Mouse (Mus musculus) lung, embryonic 15.5 days (tissue): ENCODE measurements around the gene St3gal5. TPM values are rescaled to one million over a fixed set of nuclear protein-coding genes. Genes with fewer than 3 reads are reported as not detected.
"Not testable (repeated sequence)": the region's sequence is repeated elsewhere in the genome, so short reads cannot be mapped to it uniquely, and the experiment has no call there.

Experiments used
- ATAC-seq: fragments of 200-750 bp; cut with Nextera tagmentation; 2 replicates; pipeline ENCODE4 v1.8.0; 2017; ENCODE audit warnings: moderate number of reproducible peaks, borderline replicate concordance; ENCODE audit not compliant: low FRiP score, low TSS enrichment; ENCODE audit errors: extremely low read depth
- H3K27ac ChIP-seq: fragments of 300-500 bp; sonication (generic); 2 replicates; pipeline ENCODE4 v1.5.1; 2015; ENCODE audit warnings: moderate library complexity, mild to moderate bottlenecking, inconsistent platforms
- H3K27me3 ChIP-seq: fragments of 300-500 bp; sonication (generic); 2 replicates; pipeline ENCODE4 v1.6.1; 2015; ENCODE audit warnings: inconsistent platforms
- H3K36me3 ChIP-seq: fragments of 300-500 bp; sonication (generic); 2 replicates; pipeline ENCODE4 v1.6.1; 2015; ENCODE audit warnings: inconsistent platforms
- H3K4me1 ChIP-seq: fragments of 300-500 bp; sonication (generic); 2 replicates; pipeline ENCODE4 v1.6.1; 2015; ENCODE audit warnings: inconsistent platforms
- H3K4me2 ChIP-seq: fragments of 300-500 bp; sonication (generic); 2 replicates; pipeline ENCODE4 v1.6.1; 2015; ENCODE audit warnings: inconsistent platforms, mild to moderate bottlenecking, moderate library complexity
- H3K4me3 ChIP-seq: fragments of 300-500 bp; sonication (generic); 2 replicates; pipeline ENCODE4 v1.5.1; 2015; ENCODE audit warnings: mild to moderate bottlenecking, inconsistent platforms
- H3K9ac ChIP-seq: fragments of 300-500 bp; sonication (generic); 2 replicates; pipeline ENCODE4 v1.6.1; 2015; ENCODE audit warnings: inconsistent platforms
- H3K9me3 ChIP-seq: fragments of 300-500 bp; sonication (generic); 2 replicates; pipeline ENCODE4 v1.6.1; 2016; ENCODE audit warnings: inconsistent platforms
- WGBS: fragments of 180-500 bp; shearing (Covaris S2); methylation state at CpG from one replicate; pipeline ENCODE4 v1.1.7; 2015; 5-methylcytosine and 5-hydroxymethylcytosine counted together
- polyA plus RNA-seq: library from polyadenylated mRNA; unstranded; fragments of >200 nt; fragmentation: Nextera tagmentation; extraction: Ambion mirVana; gene quantifications from 2 replicates; pipeline ENCODE4 v1.2.1, GENCODE M21; 2015

The St3gal5 gene
- polyA plus RNA-seq, 1 experiment from 2014 or later: 40.5 TPM

DNA sequence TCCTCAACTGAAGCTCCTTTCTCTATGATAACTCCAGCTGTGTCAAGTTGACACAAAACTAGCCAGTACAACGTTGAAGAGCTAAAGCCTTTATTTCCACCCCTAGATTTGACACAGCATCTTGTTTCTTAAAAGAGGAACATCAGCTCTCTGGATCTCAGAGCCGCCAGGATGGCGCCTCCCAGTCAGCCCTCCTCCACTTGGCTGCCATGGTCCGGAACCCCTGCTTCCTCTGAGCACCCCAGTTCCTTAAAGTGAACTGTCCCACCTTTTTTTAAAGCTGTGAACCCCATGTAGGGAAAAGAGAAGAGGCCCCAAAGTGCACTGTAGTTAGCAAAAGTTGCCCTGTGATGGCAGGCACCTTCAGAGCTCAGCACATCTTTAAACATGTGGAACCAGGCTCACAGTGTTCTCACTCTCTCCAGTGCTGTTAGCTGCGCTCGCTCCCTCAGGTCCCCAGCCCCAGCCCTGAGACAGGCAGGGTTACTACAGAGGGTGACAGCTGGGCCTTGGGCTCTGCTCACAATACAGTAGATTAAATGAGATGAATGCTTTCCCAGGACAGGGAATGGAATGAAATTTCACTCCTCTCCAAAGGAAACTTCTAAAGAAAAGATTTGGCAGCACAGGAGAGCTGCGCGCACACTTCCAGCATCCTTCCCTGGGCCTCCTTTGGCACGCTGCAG lies 42.3 kb downstream of the St3gal5 start:
- Histone ChIP-seq H3K4me1 (no peaks in the 10 kb centered on the region), H3K36me3 (peaks cover 15% of the 10 kb centered on the region; the same call in 1 of the 2 replicates)

DNA sequence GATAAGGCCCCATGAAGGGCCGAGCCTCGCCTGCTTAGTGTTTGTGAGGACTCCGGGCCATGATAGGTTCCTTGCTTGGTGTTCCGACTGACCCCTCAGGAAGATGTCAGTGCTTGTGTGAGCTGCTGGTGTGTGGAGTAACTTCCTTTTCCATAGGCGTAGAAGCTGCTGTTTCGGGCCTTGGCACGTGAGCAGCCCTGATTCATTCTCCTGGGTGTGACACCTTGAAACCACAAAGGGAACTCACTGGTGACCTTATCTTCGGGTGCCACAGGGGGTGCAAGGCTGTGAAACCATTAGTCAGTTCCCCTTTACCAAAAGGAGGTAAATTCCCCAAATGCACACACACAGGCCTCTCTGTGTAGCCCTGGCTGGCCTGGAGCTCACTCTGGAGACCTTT lies 43.0 kb downstream of the St3gal5 start:
- Histone ChIP-seq H3K9me3 (no peaks in the 10 kb centered on the region), H3K9ac (no peak overlapping the region), H3K27ac (no peak overlapping the region), H3K4me1 (no peaks in the 10 kb centered on the region), H3K4me3 (no peak overlapping the region), H3K4me2 (no peak overlapping the region), H3K36me3 (peaks cover 15% of the 10 kb centered on the region; the same call in 1 of the 2 replicates), H3K27me3 (no peaks in the 10 kb centered on the region)
- 0 out of 2 replicates have a peak, but pooled peaks have one; percentile 27 for ATAC-seq
- WGBS: 73% methylated on average over 8 of the region's 8 CpGs

More for the DNA sequence above, 42.3 kb downstream of the St3gal5 start:
- Histone ChIP-seq H3K9ac (no peak overlapping the region), H3K27ac (no peak overlapping the region), H3K27me3 (no peaks in the 10 kb centered on the region), H3K9me3 (no peaks in the 10 kb centered on the region), H3K4me3 (no peak overlapping the region), H3K4me2 (no peak overlapping the region)
- WGBS: 83% methylated on average over 9 of the region's 9 CpGs
- no peak for ATAC-seq

DNA sequence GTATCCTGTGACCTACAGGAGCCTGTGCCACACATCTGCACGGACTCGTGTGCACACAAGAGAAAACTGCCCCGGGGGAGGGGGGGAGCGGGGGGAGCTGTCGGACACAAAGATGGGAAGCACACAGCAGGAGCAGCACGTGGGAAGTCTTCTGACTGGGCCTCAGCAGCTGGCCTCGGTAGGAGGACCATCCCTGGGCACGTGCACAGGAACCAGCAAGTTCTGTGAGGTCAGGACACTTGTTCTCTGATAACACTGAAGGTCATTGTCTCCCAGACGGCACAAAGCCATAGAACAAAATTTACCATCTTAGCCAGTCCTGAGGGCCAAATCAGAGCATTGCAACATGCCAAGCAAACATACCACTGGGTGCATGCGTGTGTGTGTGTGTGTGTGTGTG lies 43.8 kb downstream of the St3gal5 start:
- Histone ChIP-seq H3K4me3 (no peak overlapping the region), H3K9ac (no peak overlapping the region), H3K27me3 (no peaks in the 10 kb centered on the region), H3K9me3 (no peaks in the 10 kb centered on the region), H3K27ac (no peak overlapping the region), H3K36me3 (peaks cover 15% of the 10 kb centered on the region; the same call in 1 of the 2 replicates), H3K4me1 (no peaks in the 10 kb centered on the region), H3K4me2 (no peak overlapping the region)
- no peak for ATAC-seq
- 58% methylated on average over 10 of the region's 10 CpGs for WGBS

DNA sequence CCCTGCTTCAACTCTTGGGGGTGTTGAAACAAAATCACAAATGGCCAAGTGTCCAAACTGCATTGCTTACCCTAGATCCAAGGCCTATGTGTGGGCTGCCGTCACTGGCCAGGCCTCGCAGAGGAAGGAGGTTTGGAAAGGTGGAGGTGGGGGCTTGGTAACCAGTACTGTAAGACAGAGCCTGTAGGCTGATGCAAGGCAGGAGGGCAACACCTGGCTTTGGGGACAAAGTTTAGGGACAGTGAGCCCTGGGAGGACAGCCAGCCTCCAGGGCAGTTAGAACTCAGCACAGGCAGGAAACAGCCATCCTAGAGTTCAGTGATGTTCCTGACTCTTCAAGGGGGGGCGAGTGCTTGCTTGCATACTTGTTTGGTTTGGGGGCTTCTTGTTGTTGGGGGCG lies 45.2 kb downstream of the St3gal5 start:
- ATAC-seq: no peak
- H3K27ac ChIP-seq: no peak overlapping the region
- no peak overlapping the region for H3K4me2 ChIP-seq
- no peaks in the 10 kb centered on the region for H3K9me3 ChIP-seq
- H3K4me3 ChIP-seq: no peak overlapping the region
- H3K4me1 ChIP-seq: no peaks in the 10 kb centered on the region
- peaks cover 19% of the 10 kb centered on the region; the same call in 1 of the 2 replicates for H3K36me3 ChIP-seq
- no peak overlapping the region for H3K9ac ChIP-seq
- no peaks in the 10 kb centered on the region for H3K27me3 ChIP-seq
- WGBS: 94% methylated on average over 4 of the region's 4 CpGs

DNA sequence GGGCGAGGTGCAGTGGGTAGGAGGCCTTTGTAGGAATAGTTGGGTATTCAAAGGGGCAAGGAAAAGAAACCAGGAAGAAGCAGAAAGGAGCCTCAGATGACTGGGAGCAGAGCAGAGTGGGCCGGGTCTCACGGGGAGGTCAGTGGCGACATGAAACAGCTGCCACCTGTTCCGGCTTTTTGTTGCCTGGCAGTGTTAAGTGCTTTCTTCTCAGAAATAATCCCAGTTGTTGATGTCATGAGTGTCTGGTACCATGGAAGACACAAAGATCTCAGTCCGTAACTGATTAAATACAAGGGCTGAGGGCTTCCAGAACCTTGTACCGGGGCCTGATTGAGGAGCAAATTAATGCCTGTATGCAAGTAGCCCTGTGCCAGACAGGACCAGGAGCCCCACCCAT lies 47.0 kb downstream of the St3gal5 start:
- ATAC-seq: no peak
- no peak overlapping the region for H3K4me2 ChIP-seq
- H3K4me1 ChIP-seq: no peaks in the 10 kb centered on the region
- H3K9me3 ChIP-seq: no peaks in the 10 kb centered on the region
- 60% methylated on average over 7 of the region's 7 CpGs for WGBS
- H3K9ac ChIP-seq: no peak overlapping the region
- H3K27ac ChIP-seq: no peak overlapping the region
- H3K27me3 ChIP-seq: no peaks in the 10 kb centered on the region
- no peak overlapping the region for H3K4me3 ChIP-seq
- H3K36me3 ChIP-seq: peaks cover 31% of the 10 kb centered on the region

DNA sequence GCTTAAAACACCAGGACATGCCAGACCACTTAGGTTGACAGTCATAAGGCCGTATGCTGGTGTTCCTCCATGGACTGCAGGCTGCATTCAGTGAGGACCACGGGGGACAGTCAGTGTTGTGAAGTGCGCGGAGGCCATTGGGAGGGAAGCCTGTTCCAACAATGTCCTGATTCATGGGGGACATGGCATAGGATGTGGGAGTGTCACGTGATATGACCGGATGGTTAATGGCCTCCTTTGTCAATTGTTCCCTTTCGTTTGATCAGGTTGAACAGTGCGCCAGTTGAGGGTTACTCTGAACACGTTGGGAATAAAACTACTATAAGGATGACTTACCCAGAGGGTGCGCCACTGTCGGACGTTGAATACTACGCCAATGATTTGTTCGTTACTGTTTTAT lies 49.4 kb downstream of the St3gal5 start:
- Histone ChIP-seq H3K36me3 (peaks cover 46% of the 10 kb centered on the region), H3K4me1 (no peaks in the 10 kb centered on the region), H3K4me2 (no peak overlapping the region), H3K27me3 (no peaks in the 10 kb centered on the region), H3K27ac (no peak overlapping the region), H3K9ac (no peak overlapping the region), H3K9me3 (0 out of 2 replicates have a peak, but pooled peaks cover 5% of the 10 kb centered on the region), H3K4me3 (no peak overlapping the region)
- 78% methylated on average over 14 of the region's 14 CpGs for WGBS
- ATAC-seq: no peak

DNA sequence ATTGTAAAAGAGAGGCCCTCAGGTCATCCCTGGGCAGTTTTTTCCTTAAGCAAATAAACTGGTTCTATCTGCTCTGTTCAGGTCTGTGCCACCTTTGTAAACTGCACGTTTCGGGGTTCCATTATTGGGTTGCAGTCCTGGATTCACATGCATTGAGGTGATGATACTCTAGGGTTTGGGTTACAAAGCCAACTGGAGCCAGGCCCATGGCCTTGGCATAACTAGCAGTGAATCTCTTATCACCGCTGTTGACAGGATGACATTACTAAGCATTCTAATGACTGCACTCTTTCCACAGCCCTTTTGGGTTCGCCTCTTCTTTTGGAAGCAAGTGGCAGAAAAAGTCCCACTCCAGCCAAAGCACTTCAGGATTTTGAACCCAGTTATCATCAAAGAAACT lies 51.3 kb downstream of the St3gal5 start:
- 81% methylated on average over 4 of the region's 4 CpGs for WGBS
- H3K4me3 ChIP-seq: no peak overlapping the region
- peaks cover 39% of the 10 kb centered on the region for H3K36me3 ChIP-seq
- no peak overlapping the region for H3K9ac ChIP-seq
- H3K27me3 ChIP-seq: no peaks in the 10 kb centered on the region
- no peak for ATAC-seq
- H3K4me1 ChIP-seq: no peaks in the 10 kb centered on the region
- H3K27ac ChIP-seq: no peak overlapping the region
- 0 out of 2 replicates have a peak, but pooled peaks cover 5% of the 10 kb centered on the region for H3K9me3 ChIP-seq
- H3K4me2 ChIP-seq: no peak overlapping the region

DNA sequence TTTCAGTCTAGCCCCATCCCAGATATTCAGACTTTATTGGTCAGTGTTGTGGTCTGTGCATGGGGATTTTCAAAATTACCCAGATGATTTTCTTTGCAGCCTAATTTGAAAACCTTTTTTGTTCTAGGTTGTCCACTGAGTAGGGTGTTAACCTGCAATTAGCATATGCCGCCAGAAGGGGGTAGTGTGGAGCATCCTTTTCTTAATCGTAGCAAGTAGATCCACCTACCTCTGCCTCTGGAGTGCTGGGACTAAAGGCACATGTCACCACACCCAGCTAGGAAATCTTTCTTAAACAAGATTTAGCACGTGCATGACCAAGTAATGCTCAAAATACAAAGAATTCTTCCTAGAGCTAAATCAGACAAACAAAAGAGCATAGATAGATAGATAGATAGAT lies 52.4 kb downstream of the St3gal5 start:
- no peak overlapping the region for H3K9ac ChIP-seq
- H3K4me3 ChIP-seq: no peak overlapping the region
- peaks cover 36% of the 10 kb centered on the region for H3K36me3 ChIP-seq
- 0 out of 2 replicates have a peak, but pooled peaks cover 5% of the 10 kb centered on the region for H3K9me3 ChIP-seq
- H3K4me1 ChIP-seq: no peaks in the 10 kb centered on the region
- 76% methylated on average over 3 of the region's 3 CpGs for WGBS
- no peak overlapping the region for H3K27ac ChIP-seq
- no peak overlapping the region for H3K4me2 ChIP-seq
- no peak for ATAC-seq
- no peaks in the 10 kb centered on the region for H3K27me3 ChIP-seq

DNA sequence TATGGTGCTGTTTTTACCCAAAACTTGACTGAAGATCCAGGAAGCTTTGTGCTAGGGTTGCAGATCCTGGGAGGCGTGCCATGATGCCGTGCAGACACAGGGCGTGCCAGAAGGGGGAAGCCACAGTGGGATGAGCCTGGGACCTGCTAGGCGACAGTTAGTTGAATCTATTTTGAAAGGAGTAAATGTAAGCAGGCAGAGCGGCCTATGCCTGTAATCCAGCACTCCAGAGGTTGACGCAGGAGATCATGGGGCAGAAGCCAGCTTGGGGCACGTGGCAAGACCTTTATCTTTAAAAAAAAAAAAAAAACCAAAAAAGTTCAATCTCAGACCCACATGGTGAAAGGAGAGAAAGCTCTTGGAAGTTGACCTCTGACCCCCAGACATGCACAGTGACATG lies 55.3 kb downstream of the St3gal5 start:
- Histone ChIP-seq H3K27me3 (no peaks in the 10 kb centered on the region), H3K4me2 (no peak overlapping the region), H3K36me3 (peaks cover 37% of the 10 kb centered on the region), H3K9me3 (0 out of 2 replicates have a peak, but pooled peaks cover 5% of the 10 kb centered on the region), H3K4me3 (no peak overlapping the region), H3K27ac (no peak overlapping the region), H3K4me1 (no peaks in the 10 kb centered on the region), H3K9ac (no peak overlapping the region)
- ATAC-seq: no peak
- 82% methylated on average over 7 of the region's 7 CpGs for WGBS

DNA sequence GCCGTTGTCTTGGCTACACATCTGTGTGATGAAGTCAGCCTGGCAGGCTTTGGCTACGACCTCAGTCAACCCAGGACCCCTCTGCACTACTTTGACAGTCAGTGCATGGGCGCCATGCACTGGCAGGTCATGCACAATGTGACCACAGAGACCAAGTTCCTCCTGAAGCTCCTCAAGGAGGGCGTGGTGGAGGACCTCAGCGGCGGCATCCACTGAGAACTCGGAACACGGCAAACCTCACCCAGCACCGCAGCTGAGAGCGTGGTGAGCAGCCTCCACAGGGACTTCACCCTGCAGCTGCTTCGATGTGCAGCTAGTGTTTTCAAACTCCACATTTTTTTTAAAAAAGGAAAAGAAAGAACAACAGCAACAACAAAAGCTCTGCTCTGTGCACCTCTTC lies 56.1 kb downstream of the St3gal5 start:
- peaks cover 34% of the 10 kb centered on the region for H3K36me3 ChIP-seq
- no peak overlapping the region for H3K4me3 ChIP-seq
- ATAC-seq: no peak
- H3K27ac ChIP-seq: no peak overlapping the region
- H3K9me3 ChIP-seq: 0 out of 2 replicates have a peak, but pooled peaks cover 5% of the 10 kb centered on the region
- no peak overlapping the region for H3K9ac ChIP-seq
- H3K4me1 ChIP-seq: no peaks in the 10 kb centered on the region
- 73% methylated on average over 11 of the region's 11 CpGs for WGBS
- no peak overlapping the region for H3K4me2 ChIP-seq
- no peaks in the 10 kb centered on the region for H3K27me3 ChIP-seq

DNA sequence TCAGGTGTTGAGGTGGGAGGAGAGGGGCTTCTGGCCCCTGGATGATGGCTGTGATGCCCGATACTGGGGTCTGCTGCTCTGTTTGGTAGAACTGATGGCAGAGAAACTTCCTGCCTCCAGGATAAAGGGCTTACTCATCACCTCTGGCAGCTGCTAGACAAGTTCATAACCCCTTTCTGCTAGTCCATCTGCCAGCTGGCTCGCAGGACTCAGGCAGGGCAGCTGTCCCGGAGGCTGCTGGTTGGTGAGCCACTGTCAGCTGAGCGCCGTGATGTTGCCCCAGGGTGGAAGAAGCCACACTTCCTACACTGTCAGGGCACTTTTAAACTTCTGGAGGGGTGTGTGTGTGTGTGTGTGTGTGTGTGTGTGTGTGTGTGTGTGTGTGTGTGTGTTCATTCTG lies 56.6 kb downstream of the St3gal5 start:
- not testable (repeated sequence) for H3K27me3 ChIP-seq, H3K9me3 ChIP-seq, H3K4me2 ChIP-seq, H3K4me1 ChIP-seq, H3K9ac ChIP-seq, H3K27ac ChIP-seq, H3K4me3 ChIP-seq
- 0 out of 2 replicates have a peak, but pooled peaks have one; percentile 55 for ATAC-seq
- H3K36me3 ChIP-seq: peaks cover 28% of the 10 kb centered on the region
- 45% methylated on average over 4 of the region's 5 CpGs for WGBS

DNA sequence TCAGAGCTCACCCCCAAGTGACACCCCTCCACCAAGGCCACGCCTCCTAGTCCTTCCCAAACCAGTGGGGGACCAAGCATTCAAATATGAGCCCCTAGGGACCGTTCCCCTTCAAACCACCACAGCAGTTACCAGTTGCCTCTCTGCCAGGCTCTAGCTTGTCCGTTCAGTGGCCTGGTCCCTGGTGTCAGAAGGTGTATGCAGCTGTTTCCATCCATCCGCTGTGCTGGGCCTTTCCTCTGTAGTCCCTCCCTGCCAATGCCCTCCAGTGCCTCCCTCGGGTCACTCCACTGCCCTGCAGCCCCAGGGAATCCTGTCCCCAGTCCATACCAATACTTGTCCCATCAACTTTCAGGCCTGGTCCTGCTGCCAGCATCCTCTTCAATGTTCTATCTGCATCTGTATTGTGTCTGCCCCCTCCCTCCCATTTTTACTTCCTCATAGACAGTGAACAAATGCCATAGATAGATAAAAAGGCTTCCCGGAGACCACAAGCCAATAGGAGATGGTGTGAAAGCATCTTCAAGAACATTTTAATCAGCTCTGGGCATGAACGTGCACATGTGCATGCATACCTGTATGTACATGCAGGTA lies 57.6 kb downstream of the St3gal5 start:
- no peak overlapping the region for H3K4me2 ChIP-seq
- no peak for ATAC-seq
- no peak overlapping the region for H3K4me3 ChIP-seq
- no peak overlapping the region for H3K27ac ChIP-seq
- no peak overlapping the region for H3K9ac ChIP-seq
- no peaks in the 10 kb centered on the region for H3K27me3 ChIP-seq
- H3K9me3 ChIP-seq: 0 out of 2 replicates have a peak, but pooled peaks cover 1% of the 10 kb centered on the region
- H3K4me1 ChIP-seq: no peaks in the 10 kb centered on the region
- H3K36me3 ChIP-seq: peaks cover 18% of the 10 kb centered on the region
- WGBS: 92% methylated on average over 7 of the region's 7 CpGs
